Mouse (Mus musculus): Measurements from ENCODE around the gene Zfp280b. TPM values are rescaled to one million over a fixed set of nuclear protein-coding genes. Genes with fewer than 3 reads are reported as not detected.
A peak's percentile ranks its signal among the peaks of the same experiment; 100 is the strongest.
"Not testable (repeated sequence)": the region's sequence is repeated elsewhere in the genome, so short reads cannot be mapped to it uniquely, and the experiment has no call there.

The Zfp280b gene
- 11.6 and 11.8 TPM in 2 replicates for polyA plus RNA-seq (2015; fragmentation: Nextera tagmentation; extraction: Ambion mirVana)

GRCm38 (mm10) chr10:76032402-76033118, at the start of gene Zfp280b:
TSS of gene Zfp280b (plus strand) at chr10:76032650.
- H3K36me3 ChIP-seq, result peaks cover 1% of the 10 kb centered on the region; the same call in 1 of the 2 replicates
- H3K27me3 ChIP-seq, result no peaks in the 10 kb centered on the region
- whole genome bisulfite sequencing, result under 1% methylated on average over 58 of the region's 58 CpGs
- H3K9me3 ChIP-seq, result no peaks in the 10 kb centered on the region
- H3K4me1 ChIP-seq (replicated peaks), result peaks cover 19% of the 10 kb centered on the region
- peak; percentile 98 for ATAC-seq (ENCODE audit: low FRiP score, low read depth)
- H3K4me3 ChIP-seq, result peak within 1 kb of the TSS; percentile 89
- peak within 1 kb of the TSS; percentile 91 for H3K4me2 ChIP-seq
- peak within 1 kb of the TSS; percentile 81 for H3K27ac ChIP-seq (replicated peaks)
- H3K9ac ChIP-seq, result peak within 1 kb of the TSS; percentile 81

GRCm38 (mm10) chr10:75990430-75991042, 41.9 kb upstream of the Zfp280b start:
- no peaks in the 10 kb centered on the region for H3K36me3 ChIP-seq
- ATAC-seq (ENCODE audit: low FRiP score, low read depth), result no peak
- no peaks in the 10 kb centered on the region for H3K27me3 ChIP-seq
- no peaks in the 10 kb centered on the region for H3K4me1 ChIP-seq (replicated peaks)
- H3K9me3 ChIP-seq, result no peaks in the 10 kb centered on the region
- H3K4me2 ChIP-seq, result no peak overlapping the region
- no peak overlapping the region for H3K27ac ChIP-seq (replicated peaks)
- H3K4me3 ChIP-seq, result no peak overlapping the region
- H3K9ac ChIP-seq, result no peak overlapping the region
- 72% methylated on average over 4 of the region's 4 CpGs for WGBS

GRCm38 (mm10) chr10:75993616-75994240, 38.7 kb upstream of the Zfp280b start:
- Histone ChIP-seq H3K4me1 (replicated peaks) (no peaks in the 10 kb centered on the region), H3K4me2 (no peak overlapping the region), H3K4me3 (no peak overlapping the region), H3K9ac (no peak overlapping the region), H3K27ac (replicated peaks) (no peak overlapping the region), H3K9me3 (no peaks in the 10 kb centered on the region), H3K27me3 (no peaks in the 10 kb centered on the region), H3K36me3 (no peaks in the 10 kb centered on the region)
- WGBS, result 91% methylated on average over 15 of the region's 15 CpGs
- no peak for ATAC-seq (ENCODE audit: low FRiP score, low read depth)

GRCm38 (mm10) chr10:75994531-75995210, 37.8 kb upstream of the Zfp280b start:
- H3K9ac ChIP-seq; ATAC-seq (ENCODE audit: low FRiP score, low read depth); H3K36me3 ChIP-seq; H3K9me3 ChIP-seq; H3K27me3 ChIP-seq; H3K4me2 ChIP-seq; H3K4me3 ChIP-seq; H3K4me1 ChIP-seq (replicated peaks); H3K27ac ChIP-seq (replicated peaks): not testable (repeated sequence)
- 78% methylated on average over 13 of the region's 13 CpGs for WGBS

GRCm38 (mm10) chr10:75995463-75995862, 37.0 kb upstream of the Zfp280b start:
- no peaks in the 10 kb centered on the region for H3K36me3 ChIP-seq
- H3K9me3 ChIP-seq, result no peaks in the 10 kb centered on the region
- WGBS, result 87% methylated on average over 11 of the region's 11 CpGs
- H3K4me3 ChIP-seq, result no peak overlapping the region
- no peaks in the 10 kb centered on the region for H3K4me1 ChIP-seq (replicated peaks)
- no peak overlapping the region for H3K4me2 ChIP-seq
- ATAC-seq (ENCODE audit: low FRiP score, low read depth), result no peak
- H3K9ac ChIP-seq, result no peak overlapping the region
- no peaks in the 10 kb centered on the region for H3K27me3 ChIP-seq
- no peak overlapping the region for H3K27ac ChIP-seq (replicated peaks)

- Histone ChIP-seq H3K36me3 (no peaks in the 10 kb centered on the region), H3K4me2 (no peak overlapping the region)
- 52% methylated on average over 3 of the region's 3 CpGs for WGBS
These were observed 36.1 kb upstream of the Zfp280b start for GRCm38 (mm10) chr10:75996315-75996714.

GRCm38 (mm10) chr10:76001160-76001559, 31.3 kb upstream of the Zfp280b start:
- no peak overlapping the region for H3K4me3 ChIP-seq
- ATAC-seq (ENCODE audit: low FRiP score, low read depth), result no peak
- WGBS, result 28% methylated on average over 7 of the region's 7 CpGs
- no peak overlapping the region for H3K4me2 ChIP-seq
- 0 out of 2 replicates have a peak, but pooled peaks cover 3% of the 10 kb centered on the region for H3K4me1 ChIP-seq (replicated peaks)
- H3K9ac ChIP-seq, result no peak overlapping the region
- no peaks in the 10 kb centered on the region for H3K36me3 ChIP-seq
- H3K9me3 ChIP-seq, result no peaks in the 10 kb centered on the region
- no peaks in the 10 kb centered on the region for H3K27me3 ChIP-seq
- H3K27ac ChIP-seq (replicated peaks), result no peak overlapping the region

More at GRCm38 (mm10) chr10:75996315-75996714, 36.1 kb upstream of the Zfp280b start:
- Histone ChIP-seq H3K27ac (replicated peaks) (no peak overlapping the region), H3K9ac (no peak overlapping the region), H3K4me3 (no peak overlapping the region), H3K4me1 (replicated peaks) (no peaks in the 10 kb centered on the region), H3K27me3 (no peaks in the 10 kb centered on the region), H3K9me3 (no peaks in the 10 kb centered on the region)
- no peak for ATAC-seq (ENCODE audit: low FRiP score, low read depth)

GRCm38 (mm10) chr10:76002101-76002521, 30.3 kb upstream of the Zfp280b start:
- 28% methylated on average over 3 of the region's 3 CpGs for WGBS

GRCm38 (mm10) chr10:76002615-76003014, 29.8 kb upstream of the Zfp280b start:
- 31% methylated on average over 2 of the region's 2 CpGs for WGBS
- H3K27me3 ChIP-seq, result no peaks in the 10 kb centered on the region
- H3K27ac ChIP-seq (replicated peaks), result no peak overlapping the region
- 0 out of 2 replicates have a peak, but pooled peaks cover 3% of the 10 kb centered on the region for H3K4me1 ChIP-seq (replicated peaks)
- no peak overlapping the region for H3K4me2 ChIP-seq
- H3K9me3 ChIP-seq, result no peaks in the 10 kb centered on the region
- ATAC-seq (ENCODE audit: low FRiP score, low read depth), result no peak
- no peak overlapping the region for H3K9ac ChIP-seq
- H3K4me3 ChIP-seq, result no peak overlapping the region
- H3K36me3 ChIP-seq, result no peaks in the 10 kb centered on the region

More at GRCm38 (mm10) chr10:76002101-76002521, 30.3 kb upstream of the Zfp280b start:
- H3K27me3 ChIP-seq, result no peaks in the 10 kb centered on the region
- H3K9me3 ChIP-seq, result no peaks in the 10 kb centered on the region
- H3K4me2 ChIP-seq, result no peak overlapping the region
- ATAC-seq (ENCODE audit: low FRiP score, low read depth), result no peak
- H3K27ac ChIP-seq (replicated peaks), result no peak overlapping the region
- H3K4me1 ChIP-seq (replicated peaks), result 0 out of 2 replicates have a peak, but pooled peaks cover 3% of the 10 kb centered on the region
- no peak overlapping the region for H3K9ac ChIP-seq
- no peak overlapping the region for H3K4me3 ChIP-seq
- H3K36me3 ChIP-seq, result no peaks in the 10 kb centered on the region

- no peak overlapping the region for H3K9ac ChIP-seq
- no peaks in the 10 kb centered on the region for H3K36me3 ChIP-seq
- 0 out of 2 replicates have a peak, but pooled peaks cover 3% of the 10 kb centered on the region for H3K4me1 ChIP-seq (replicated peaks)
- ATAC-seq (ENCODE audit: low FRiP score, low read depth), result no peak
- no peaks in the 10 kb centered on the region for H3K27me3 ChIP-seq
- H3K4me2 ChIP-seq, result no peak overlapping the region
- H3K27ac ChIP-seq (replicated peaks), result no peak overlapping the region
- WGBS, result 84% methylated on average over 2 of the region's 2 CpGs
- no peak overlapping the region for H3K4me3 ChIP-seq
- no peaks in the 10 kb centered on the region for H3K9me3 ChIP-seq
These were observed 29.2 kb upstream of the Zfp280b start for GRCm38 (mm10) chr10:76003221-76003620.

- H3K9me3 ChIP-seq, result no peaks in the 10 kb centered on the region
- no peak overlapping the region for H3K4me2 ChIP-seq
- no peaks in the 10 kb centered on the region for H3K27me3 ChIP-seq
- no peak overlapping the region for H3K27ac ChIP-seq (replicated peaks)
- ATAC-seq (ENCODE audit: low FRiP score, low read depth), result no peak
- no peak overlapping the region for H3K9ac ChIP-seq
- H3K4me3 ChIP-seq, result no peak overlapping the region
- 0 out of 2 replicates have a peak, but pooled peaks cover 3% of the 10 kb centered on the region for H3K4me1 ChIP-seq (replicated peaks)
- WGBS, result 90% methylated on average over 6 of the region's 6 CpGs
- no peaks in the 10 kb centered on the region for H3K36me3 ChIP-seq
These were observed 26.1 kb upstream of the Zfp280b start for GRCm38 (mm10) chr10:76006385-76006784.
